Mouse (Mus musculus): ENCODE measurements around the gene Hs3st3a1. TPM values are rescaled to one million over a fixed set of nuclear protein-coding genes. Genes with fewer than 3 reads are reported as not detected.

Gene Hs3st3a1
- polyA plus RNA-seq (2012; ENCODE audit: insufficient read depth, insufficient read length, missing spikeins), result 0.28 TPM in 1 of 2 replicates, not detected in the other

- no peaks in the 10 kb centered on the region for H3K4me1 ChIP-seq (ENCODE audit: control insufficient read depth, insufficient read depth, insufficient read length, low read length)
- peak within 1 kb of the TSS; percentile 52 for H3K4me3 ChIP-seq (ENCODE audit: insufficient read depth, low read depth, low read length)
- H3K27ac ChIP-seq (replicated peaks; ENCODE audit: low read depth, low read length), result no peak within 1 kb of the TSS
These were observed at the start of gene Hs3st3a1 for GRCm38 (mm10) chr11:64434611-64435545. Hs3st3a1 (plus strand) TSS chr11:64435332.

- Histone ChIP-seq H3K4me3 (ENCODE audit: insufficient read depth, low read depth, low read length) (no peak overlapping the region), H3K4me1 (ENCODE audit: control insufficient read depth, insufficient read depth, insufficient read length, low read length) (no peaks in the 10 kb centered on the region), H3K27ac (replicated peaks; ENCODE audit: low read depth, low read length) (no peak overlapping the region)
These were observed 48.8 kb upstream of the Hs3st3a1 start for GRCm38 (mm10) chr11:64386333-64386732.

- H3K4me1 ChIP-seq (ENCODE audit: control insufficient read depth, insufficient read depth, insufficient read length, low read length), result no peaks in the 10 kb centered on the region
- H3K27ac ChIP-seq (replicated peaks; ENCODE audit: low read depth, low read length), result no peak overlapping the region
- H3K4me3 ChIP-seq (ENCODE audit: insufficient read depth, low read depth, low read length), result no peak overlapping the region
These were observed 38.7 kb upstream of the Hs3st3a1 start for GRCm38 (mm10) chr11:64396331-64396881.

GRCm38 (mm10) chr11:64396949-64397348 is 38.2 kb upstream of the Hs3st3a1 start:
- Histone ChIP-seq H3K4me3 (ENCODE audit: insufficient read depth, low read depth, low read length) (no peak overlapping the region), H3K4me1 (ENCODE audit: control insufficient read depth, insufficient read depth, insufficient read length, low read length) (no peaks in the 10 kb centered on the region), H3K27ac (replicated peaks; ENCODE audit: low read depth, low read length) (no peak overlapping the region)

GRCm38 (mm10) chr11:64397612-64398011 is 37.5 kb upstream of the Hs3st3a1 start:
- Histone ChIP-seq H3K27ac (replicated peaks; ENCODE audit: low read depth, low read length) (no peak overlapping the region), H3K4me1 (ENCODE audit: control insufficient read depth, insufficient read depth, insufficient read length, low read length) (no peaks in the 10 kb centered on the region), H3K4me3 (ENCODE audit: insufficient read depth, low read depth, low read length) (no peak overlapping the region)

GRCm38 (mm10) chr11:64400534-64401093 is 34.5 kb upstream of the Hs3st3a1 start:
- Histone ChIP-seq H3K4me3 (ENCODE audit: insufficient read depth, low read depth, low read length) (no peak overlapping the region), H3K4me1 (ENCODE audit: control insufficient read depth, insufficient read depth, insufficient read length, low read length) (no peaks in the 10 kb centered on the region), H3K27ac (replicated peaks; ENCODE audit: low read depth, low read length) (no peak overlapping the region)

- Histone ChIP-seq H3K4me3 (ENCODE audit: insufficient read depth, low read depth, low read length) (no peak overlapping the region), H3K27ac (replicated peaks; ENCODE audit: low read depth, low read length) (no peak overlapping the region)
These were observed 16.2 kb upstream of the Hs3st3a1 start for GRCm38 (mm10) chr11:64418969-64419368.

GRCm38 (mm10) chr11:64435546-64436411 is 647 bp downstream of the Hs3st3a1 start:
- Histone ChIP-seq H3K4me3 (ENCODE audit: insufficient read depth, low read depth, low read length) (peak overlapping the region; percentile 52), H3K4me1 (ENCODE audit: control insufficient read depth, insufficient read depth, insufficient read length, low read length) (no peaks in the 10 kb centered on the region), H3K27ac (replicated peaks; ENCODE audit: low read depth, low read length) (no peak overlapping the region)

More at GRCm38 (mm10) chr11:64418969-64419368, 16.2 kb upstream of the Hs3st3a1 start:
- no peaks in the 10 kb centered on the region for H3K4me1 ChIP-seq (ENCODE audit: control insufficient read depth, insufficient read depth, insufficient read length, low read length)

GRCm38 (mm10) chr11:64436412-64436727 is 1.2 kb downstream of the Hs3st3a1 start, which contains the start of gene F930015N05Rik:
F930015N05Rik (minus strand) TSS chr11:64436653.
- H3K4me3 ChIP-seq (ENCODE audit: insufficient read depth, low read depth, low read length), result peak within 1 kb of the TSS; percentile 52
- no peak within 1 kb of the TSS for H3K27ac ChIP-seq (replicated peaks; ENCODE audit: low read depth, low read length)
- no peaks in the 10 kb centered on the region for H3K4me1 ChIP-seq (ENCODE audit: control insufficient read depth, insufficient read depth, insufficient read length, low read length)

GRCm38 (mm10) chr11:64436791-64437298 is 1.7 kb downstream of the Hs3st3a1 start:
- H3K4me3 ChIP-seq (ENCODE audit: insufficient read depth, low read depth, low read length), result peak overlapping the region; percentile 52; the same call in 1 of the 2 replicates
- H3K4me1 ChIP-seq (ENCODE audit: control insufficient read depth, insufficient read depth, insufficient read length, low read length), result no peaks in the 10 kb centered on the region
- H3K27ac ChIP-seq (replicated peaks; ENCODE audit: low read depth, low read length), result no peak overlapping the region

GRCm38 (mm10) chr11:64437721-64438120 is 2.6 kb downstream of the Hs3st3a1 start:
- Histone ChIP-seq H3K27ac (replicated peaks; ENCODE audit: low read depth, low read length) (no peak overlapping the region), H3K4me1 (ENCODE audit: control insufficient read depth, insufficient read depth, insufficient read length, low read length) (no peaks in the 10 kb centered on the region), H3K4me3 (ENCODE audit: insufficient read depth, low read depth, low read length) (no peak overlapping the region)

- Histone ChIP-seq H3K4me3 (ENCODE audit: insufficient read depth, low read depth, low read length) (no peak overlapping the region), H3K4me1 (ENCODE audit: control insufficient read depth, insufficient read depth, insufficient read length, low read length) (no peaks in the 10 kb centered on the region), H3K27ac (replicated peaks; ENCODE audit: low read depth, low read length) (no peak overlapping the region)
These were observed 3.8 kb downstream of the Hs3st3a1 start for GRCm38 (mm10) chr11:64438909-64439308.

- H3K4me3 ChIP-seq (ENCODE audit: insufficient read depth, low read depth, low read length), result no peak overlapping the region
- H3K27ac ChIP-seq (replicated peaks; ENCODE audit: low read depth, low read length), result no peak overlapping the region
- H3K4me1 ChIP-seq (ENCODE audit: control insufficient read depth, insufficient read depth, insufficient read length, low read length), result no peaks in the 10 kb centered on the region
These were observed 7.0 kb downstream of the Hs3st3a1 start for GRCm38 (mm10) chr11:64442119-64442518.

- Histone ChIP-seq H3K4me1 (ENCODE audit: control insufficient read depth, insufficient read depth, insufficient read length, low read length) (no peaks in the 10 kb centered on the region), H3K27ac (replicated peaks; ENCODE audit: low read depth, low read length) (no peak overlapping the region), H3K4me3 (ENCODE audit: insufficient read depth, low read depth, low read length) (no peak overlapping the region)
These were observed 7.6 kb downstream of the Hs3st3a1 start for GRCm38 (mm10) chr11:64442701-64443100.
